Comparison of ENCODE assay signal across 32 mouse cellular contexts in the genomic region with DNA sequence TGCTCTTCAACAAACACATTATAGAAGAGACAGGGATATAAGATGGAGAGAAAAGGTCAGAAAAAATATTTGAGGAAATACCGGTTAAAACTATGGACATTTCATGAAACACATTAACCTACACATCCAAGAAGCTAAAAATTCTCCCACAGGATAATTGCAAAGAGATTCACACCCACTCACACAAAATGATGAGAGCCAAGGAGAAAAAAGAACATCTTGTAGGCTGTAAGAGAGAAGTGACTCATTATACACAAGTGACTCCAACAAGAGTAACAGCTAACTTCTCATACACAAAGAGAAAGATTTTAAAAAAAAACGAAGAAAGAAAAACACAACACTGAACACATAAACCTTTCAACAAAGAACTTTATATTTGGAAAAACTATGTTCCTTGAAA.
A peak's percentile ranks its signal among the peaks of the same experiment; 100 is the strongest.
DNase-seq lines count a peak whose midpoint lies in the region; TF ChIP-seq lines count a peak whose summit lies in the region.
"Had no signal": no experiment of that assay in that cellular context is flagged by ENCODE, and none has a peak within 500 bp of the region (broad histone marks: within the 10 kb centered on the region; RNA-seq: fewer than 3 reads in every experiment).

No protein-coding gene starts in this region.

- peak; percentile 57 to 64 for DNase-seq in frontal cortex, adult 2 months (ENCODE audit: extremely low spot score in 1 of 2, low spot score in 1 of 2)
- no peak for DNase-seq in frontal cortex, postnatal 25 days (ENCODE audit: low spot score in 2 of 2)
- DNase-seq in left cerebral cortex, adult 11 months (ENCODE audit: low spot score), result peak; percentile 51
- no peak for DNase-seq in left cerebral cortex, adult 18-20 months (ENCODE audit: low spot score in 2 of 2)
- DNase-seq in right cerebral cortex, adult 18-20 months, result peak; percentile 47
- DNase-seq in right cerebral cortex, adult 2 months (ENCODE audit: low spot score in 2 of 2), result no peak
- no peak for DNase-seq in kidney, adult 2 months
- DNase-seq: adrenal gland, postnatal 10 days; adrenal gland, postnatal 36 days; B cell, adult 2 months; cerebellum, adult 11 months; cerebellum, adult 2 months; cerebellum, postnatal 10 days; cerebellum, postnatal 36 days; embryo, embryonic 11 days; gastrocnemius, postnatal 10 days; gastrocnemius, postnatal 36 days; heart, adult 2 months; heart, postnatal 14 days; heart, postnatal 4 days had no signal

- 78% methylated on average over 2 of the region's 2 CpGs for WGBS in kidney, adult 2 months

- TF ChIP-seq CTCF in kidney, adult 2 months (conservative IDR thresholded peaks at IDR 0.05; ENCODE audit: insufficient read depth, insufficient read length, low read depth, low read length), result no peak

- no peaks in the 10 kb centered on the region for H3K36me3 ChIP-seq in kidney, adult 2 months (ENCODE audit: control insufficient read depth, insufficient read depth, low read length)
- H3K36me3 ChIP-seq: embryonic facial prominence, embryonic 10.5 days; embryonic facial prominence, embryonic 13.5 days; forebrain, embryonic 12.5 days; forebrain, embryonic 15.5 days; G1E; heart, embryonic 10.5 days; heart, embryonic 13.5 days had no signal

- H3K4me3 ChIP-seq in kidney, adult 2 months (ENCODE audit: insufficient read depth, low read depth, low read length), result no peak overlapping the region
- H3K4me3 ChIP-seq: embryonic facial prominence, embryonic 10.5 days; embryonic facial prominence, embryonic 13.5 days; erythroblast, embryonic 14.5 days; forebrain, embryonic 12.5 days; forebrain, embryonic 15.5 days; heart, adult 2 months; heart, embryonic 10.5 days; heart, embryonic 13.5 days had no signal

- no peaks in the 10 kb centered on the region for H3K4me1 ChIP-seq in kidney, adult 2 months (ENCODE audit: control insufficient read depth, insufficient read depth, low read length)
- H3K4me1 ChIP-seq: embryonic facial prominence, embryonic 10.5 days; embryonic facial prominence, embryonic 13.5 days; forebrain, embryonic 12.5 days; forebrain, embryonic 15.5 days; heart, embryonic 10.5 days; heart, embryonic 13.5 days had no signal

- no peak for TF ChIP-seq POLR2A in kidney, adult 2 months (IDR thresholded peaks at IDR 0.05; ENCODE audit: low read depth, low read length)

- no peak overlapping the region for H3K27ac ChIP-seq in kidney, adult 2 months (ENCODE audit: insufficient read depth, low read depth, low read length)
- H3K27ac ChIP-seq: embryonic facial prominence, embryonic 10.5 days; embryonic facial prominence, embryonic 13.5 days; forebrain, embryonic 12.5 days; forebrain, embryonic 15.5 days; heart, adult 2 months; heart, embryonic 10.5 days; heart, embryonic 13.5 days; hindbrain, embryonic 14.5 days; hindbrain, postnatal 0 days had no signal

- no peaks in the 10 kb centered on the region for H3K27me3 ChIP-seq in kidney, adult 2 months (replicated peaks; ENCODE audit: control insufficient read depth, insufficient read depth, low read length)
- H3K27me3 ChIP-seq: CH12.LX; embryonic facial prominence, embryonic 13.5 days; forebrain, embryonic 12.5 days; forebrain, embryonic 15.5 days; heart, embryonic 13.5 days; Patski had no signal

Comparison
In these comparisons a context has a peak if more than half of its experiments do, and no peak if none do; other contexts are left out.
1. DNase-seq: peak in frontal cortex, adult 2 months (2 of 2), left cerebral cortex, adult 11 months (single experiment) and right cerebral cortex, adult 18-20 months (single experiment); none in frontal cortex, postnatal 25 days (0 of 2), left cerebral cortex, adult 18-20 months (0 of 2), right cerebral cortex, adult 2 months (0 of 2) and kidney, adult 2 months (single experiment).